Mouse (Mus musculus): ENCODE measurements around the gene Rtf1. TPM values are rescaled to one million over a fixed set of nuclear protein-coding genes. Genes with fewer than 3 reads are reported as not detected.
"Not testable (repeated sequence)": the region's sequence is repeated elsewhere in the genome, so short reads cannot be mapped to it uniquely, and the experiment has no call there.

Gene Rtf1
- 71.0 and 74.1 TPM in 2 replicates for polyA plus RNA-seq (2016; fragmentation: Nextera tagmentation; extraction: Ambion mirVana)

- H3K36me3 ChIP-seq: no peaks in the 10 kb centered on the region; the same call in 1 of the 2 replicates
- peak; percentile 96 for ATAC-seq (ENCODE audit: insufficient number of reproducible peaks, insufficient read depth, low FRiP score, low TSS enrichment)
- no peaks in the 10 kb centered on the region for H3K27me3 ChIP-seq
- H3K9ac ChIP-seq: peak within 1 kb of the TSS; percentile 95
- no peaks in the 10 kb centered on the region for H3K9me3 ChIP-seq
- peak within 1 kb of the TSS; percentile 86 for H3K4me2 ChIP-seq (replicated peaks)
- H3K27ac ChIP-seq: peak within 1 kb of the TSS; percentile 62
- under 1% methylated on average over 55 of the region's 58 CpGs for WGBS
- H3K4me3 ChIP-seq: peak within 1 kb of the TSS; percentile 100
- H3K4me1 ChIP-seq: peaks cover 6% of the 10 kb centered on the region
Measured at GRCm38 (mm10) chr2:119674525-119675214, at the start of gene Rtf1. Gene Rtf1, plus strand, starts transcription at chr2:119675068.

- WGBS: 85% methylated on average over 1 of the region's 1 CpGs
- Histone ChIP-seq H3K36me3 (peaks cover 90% of the 10 kb centered on the region), H3K9me3 (no peaks in the 10 kb centered on the region), H3K4me2 (replicated peaks) (no peak overlapping the region), H3K4me1 (no peaks in the 10 kb centered on the region), H3K9ac (no peak overlapping the region), H3K27me3 (no peaks in the 10 kb centered on the region), H3K27ac (no peak overlapping the region), H3K4me3 (no peak overlapping the region)
- ATAC-seq (ENCODE audit: insufficient number of reproducible peaks, insufficient read depth, low FRiP score, low TSS enrichment): no peak
Measured at GRCm38 (mm10) chr2:119636781-119637180, 38.1 kb upstream of the Rtf1 start.

GRCm38 (mm10) chr2:119641214-119641912 is 33.5 kb upstream of the Rtf1 start:
- no peaks in the 10 kb centered on the region for H3K27me3 ChIP-seq
- no peak overlapping the region for H3K27ac ChIP-seq
- H3K9me3 ChIP-seq: no peaks in the 10 kb centered on the region
- no peaks in the 10 kb centered on the region for H3K4me1 ChIP-seq
- no peak for ATAC-seq (ENCODE audit: insufficient number of reproducible peaks, insufficient read depth, low FRiP score, low TSS enrichment)
- H3K4me3 ChIP-seq: no peak overlapping the region
- H3K9ac ChIP-seq: no peak overlapping the region
- H3K4me2 ChIP-seq (replicated peaks): no peak overlapping the region
- peaks cover 87% of the 10 kb centered on the region for H3K36me3 ChIP-seq
- WGBS: 95% methylated on average over 5 of the region's 5 CpGs

- no peak for ATAC-seq (ENCODE audit: insufficient number of reproducible peaks, insufficient read depth, low FRiP score, low TSS enrichment)
- H3K4me1 ChIP-seq: no peaks in the 10 kb centered on the region
- 93% methylated on average over 5 of the region's 5 CpGs for WGBS
- no peak overlapping the region for H3K4me2 ChIP-seq (replicated peaks)
- no peaks in the 10 kb centered on the region for H3K9me3 ChIP-seq
- H3K27me3 ChIP-seq: no peaks in the 10 kb centered on the region
- no peak overlapping the region for H3K4me3 ChIP-seq
- peaks cover 85% of the 10 kb centered on the region for H3K36me3 ChIP-seq
- no peak overlapping the region for H3K27ac ChIP-seq
- no peak overlapping the region for H3K9ac ChIP-seq
Measured at GRCm38 (mm10) chr2:119644254-119644653, 30.6 kb upstream of the Rtf1 start.

- H3K36me3 ChIP-seq: peaks cover 26% of the 10 kb centered on the region
- peak within 1 kb of the TSS; percentile 69 for H3K4me2 ChIP-seq (replicated peaks)
- H3K4me3 ChIP-seq: peak within 1 kb of the TSS; percentile 84
- H3K27ac ChIP-seq: no peak within 1 kb of the TSS
- peaks cover 9% of the 10 kb centered on the region; the same call in 1 of the 2 replicates for H3K4me1 ChIP-seq
- H3K9me3 ChIP-seq: no peaks in the 10 kb centered on the region
- no peaks in the 10 kb centered on the region for H3K27me3 ChIP-seq
- ATAC-seq (ENCODE audit: insufficient number of reproducible peaks, insufficient read depth, low FRiP score, low TSS enrichment): peak; percentile 56; the same call in 1 of the 2 replicates
- peak within 1 kb of the TSS; percentile 70 for H3K9ac ChIP-seq
- WGBS: 2% methylated on average over 44 of the region's 44 CpGs
Measured at GRCm38 (mm10) chr2:119662220-119663182, 12.4 kb upstream of the Rtf1 start, which contains the start of gene Ndufaf1. Gene Ndufaf1, minus strand, starts transcription at chr2:119662827.

GRCm38 (mm10) chr2:119665744-119666143 is 9.1 kb upstream of the Rtf1 start:
- WGBS: 78% methylated on average over 20 of the region's 23 CpGs
- not testable (repeated sequence) for ATAC-seq (ENCODE audit: insufficient number of reproducible peaks, insufficient read depth, low FRiP score, low TSS enrichment)

GRCm38 (mm10) chr2:119669010-119669409 is 5.9 kb upstream of the Rtf1 start:
- 13% methylated on average over 7 of the region's 7 CpGs for WGBS
- Histone ChIP-seq H3K9me3 (no peaks in the 10 kb centered on the region), H3K27me3 (no peaks in the 10 kb centered on the region), H3K36me3 (no peaks in the 10 kb centered on the region), H3K9ac (no peak overlapping the region), H3K4me1 (no peaks in the 10 kb centered on the region), H3K27ac (no peak overlapping the region), H3K4me2 (replicated peaks) (no peak overlapping the region), H3K4me3 (no peak overlapping the region)
- ATAC-seq (ENCODE audit: insufficient number of reproducible peaks, insufficient read depth, low FRiP score, low TSS enrichment): no peak

More at GRCm38 (mm10) chr2:119665744-119666143, 9.1 kb upstream of the Rtf1 start:
- not testable (repeated sequence) for H3K9me3 ChIP-seq; H3K36me3 ChIP-seq; H3K4me1 ChIP-seq; H3K27ac ChIP-seq; H3K4me2 ChIP-seq (replicated peaks); H3K9ac ChIP-seq; H3K4me3 ChIP-seq; H3K27me3 ChIP-seq

- no peaks in the 10 kb centered on the region for H3K27me3 ChIP-seq
- peak overlapping the region; percentile 95 for H3K9ac ChIP-seq
- no peaks in the 10 kb centered on the region for H3K9me3 ChIP-seq
- H3K4me1 ChIP-seq: peaks cover 6% of the 10 kb centered on the region
- ATAC-seq (ENCODE audit: insufficient number of reproducible peaks, insufficient read depth, low FRiP score, low TSS enrichment): peak; percentile 84
- H3K4me2 ChIP-seq (replicated peaks): peak overlapping the region; percentile 86
- peak overlapping the region; percentile 62 for H3K27ac ChIP-seq
- WGBS: under 1% methylated on average over 39 of the region's 39 CpGs
- H3K4me3 ChIP-seq: peak overlapping the region; percentile 100
- H3K36me3 ChIP-seq: no peaks in the 10 kb centered on the region; the same call in 1 of the 2 replicates
Measured at GRCm38 (mm10) chr2:119675215-119675784, 432 bp downstream of the Rtf1 start.

GRCm38 (mm10) chr2:119675831-119676230 is 963 bp downstream of the Rtf1 start:
- Histone ChIP-seq H3K4me2 (replicated peaks) (peak overlapping the region; percentile 86), H3K27ac (no peak overlapping the region), H3K4me3 (peak overlapping the region; percentile 100), H3K36me3 (no peaks in the 10 kb centered on the region; the same call in 1 of the 2 replicates), H3K9me3 (no peaks in the 10 kb centered on the region), H3K27me3 (no peaks in the 10 kb centered on the region), H3K4me1 (peaks cover 6% of the 10 kb centered on the region), H3K9ac (peak overlapping the region; percentile 95)
- ATAC-seq (ENCODE audit: insufficient number of reproducible peaks, insufficient read depth, low FRiP score, low TSS enrichment): no peak
- 9% methylated on average over 5 of the region's 5 CpGs for WGBS

- Histone ChIP-seq H3K27ac (no peak overlapping the region), H3K9ac (no peak overlapping the region), H3K9me3 (no peaks in the 10 kb centered on the region), H3K4me3 (no peak overlapping the region), H3K4me1 (no peaks in the 10 kb centered on the region), H3K36me3 (peaks cover 8% of the 10 kb centered on the region; the same call in 1 of the 2 replicates), H3K4me2 (replicated peaks) (no peak overlapping the region), H3K27me3 (no peaks in the 10 kb centered on the region)
- 100% methylated on average over 2 of the region's 2 CpGs for WGBS
- ATAC-seq (ENCODE audit: insufficient number of reproducible peaks, insufficient read depth, low FRiP score, low TSS enrichment): no peak
Measured at GRCm38 (mm10) chr2:119683706-119684105, 8.8 kb downstream of the Rtf1 start.

All from embryonic facial prominence, embryonic 12.5 days (tissue).